Mouse (Mus musculus): ENCODE results near the gene Fbh1.
A peak's percentile ranks its signal among the peaks of the same experiment; 100 is the strongest.

Gene Fbh1

DNA sequence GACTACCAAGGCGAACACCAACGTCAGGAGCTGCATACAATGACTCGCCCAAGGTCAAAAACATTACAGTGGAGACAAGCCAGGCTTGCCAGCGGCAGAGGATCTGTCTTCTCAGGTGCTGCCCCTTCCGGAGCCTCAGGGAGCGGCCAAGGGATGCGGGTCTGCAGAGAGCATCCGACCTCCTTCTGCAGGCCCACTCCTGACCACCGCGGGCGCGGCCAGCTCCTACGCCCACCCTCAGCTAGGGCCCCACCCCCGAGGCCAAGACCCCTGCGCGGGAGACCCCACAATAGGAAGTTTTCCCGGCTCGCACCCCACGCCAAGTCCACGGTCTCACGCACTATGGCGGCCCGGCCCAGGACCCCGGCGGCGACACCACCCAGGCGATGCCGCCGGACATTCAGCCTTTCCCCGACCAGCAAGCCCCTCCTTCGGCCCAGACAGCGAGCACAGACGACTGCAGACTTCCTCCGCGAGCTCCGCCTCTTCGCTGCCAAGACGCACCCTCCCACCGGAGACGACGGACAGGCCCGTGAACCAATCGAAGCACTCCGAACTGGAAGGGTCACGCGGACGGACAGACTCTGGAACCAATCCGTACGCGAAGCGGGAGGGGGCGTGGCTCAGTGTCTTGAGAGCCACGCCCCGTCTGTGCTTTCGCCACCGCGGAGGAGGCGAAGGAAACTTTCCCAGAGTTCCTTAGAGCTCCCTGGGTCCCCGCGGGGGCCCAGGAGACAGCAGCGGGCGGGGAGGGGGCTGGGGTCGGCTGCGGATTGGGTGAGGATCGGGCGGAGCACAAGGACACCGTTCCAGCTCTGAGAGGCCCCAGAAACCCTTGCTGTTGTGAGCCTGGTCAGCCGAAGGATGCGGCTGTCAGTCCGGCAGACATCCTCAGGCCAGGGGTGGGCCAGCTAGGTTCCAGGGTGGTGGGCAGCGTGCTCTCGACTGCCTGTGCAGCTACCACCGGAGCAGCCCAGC, at the start of gene Fbh1, which contains the start of gene Ankrd16:
Fbh1 (minus strand) TSS at position 492 of the 978 bp plus-strand sequence.
Ankrd16 (plus strand) TSS at position 786 of the 978 bp plus-strand sequence.
- DNase-seq, result peak; percentile 100

DNA sequence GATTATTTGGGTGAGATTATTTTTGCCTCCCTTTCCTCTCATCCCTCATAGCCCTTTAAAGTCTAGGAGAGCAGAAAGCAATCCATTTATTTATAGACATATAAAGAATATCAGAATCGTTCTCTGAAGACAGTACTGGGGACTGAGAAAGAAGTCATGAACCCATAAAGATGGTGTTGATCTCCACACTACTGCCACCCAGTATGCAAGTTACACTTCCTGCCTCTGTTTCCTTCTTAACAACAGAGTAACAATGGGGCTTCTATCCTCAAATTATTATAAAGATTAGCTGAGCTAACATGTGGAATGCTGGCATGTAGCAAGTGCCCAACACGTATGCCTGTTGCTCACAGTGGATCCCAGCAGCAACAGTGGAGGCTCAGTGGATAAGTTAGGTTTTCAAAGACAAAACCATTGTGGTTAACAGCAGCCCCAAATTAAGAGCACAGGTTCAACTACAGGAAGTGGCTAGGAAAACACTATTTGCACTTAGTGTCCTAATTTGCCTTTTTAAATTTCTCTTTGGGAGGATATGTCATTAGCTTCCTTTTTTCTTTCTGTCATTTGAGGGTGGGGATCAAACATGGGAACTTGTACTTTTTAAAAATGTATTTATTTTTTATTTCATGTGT, 24.0 kb upstream of the Fbh1 start:
- no peak for DNase-seq

DNA sequence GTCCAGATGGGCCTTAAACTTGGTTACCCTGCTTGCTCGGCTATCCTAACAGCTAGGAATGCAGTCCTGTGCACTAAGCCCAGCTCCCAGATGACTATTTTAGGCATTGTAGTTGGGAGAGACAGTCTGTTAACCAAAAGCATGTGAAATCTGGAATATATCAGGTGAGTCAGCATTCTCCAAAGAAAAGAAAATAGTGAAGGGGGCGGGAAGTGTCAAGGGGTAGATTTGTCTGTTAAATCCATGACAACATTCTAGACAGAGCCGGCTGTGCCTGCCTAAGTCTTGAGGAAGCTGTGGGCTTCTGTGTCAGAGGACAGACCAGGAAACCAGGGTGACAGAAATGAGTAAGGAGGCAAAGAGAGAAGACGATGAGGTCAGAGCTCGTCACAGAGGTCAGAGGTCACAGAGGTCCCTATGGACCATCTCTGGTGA, 20.6 kb upstream of the Fbh1 start:
- DNase-seq, result no peak

- no peak for DNase-seq
Measured at GRCm38 (mm10) chr2:11794668-11795067, 17.3 kb upstream of the Fbh1 start.

- DNase-seq, result peak; percentile 65 to 70
Measured at GRCm38 (mm10) chr2:11784159-11784558, 6.8 kb upstream of the Fbh1 start.

DNA sequence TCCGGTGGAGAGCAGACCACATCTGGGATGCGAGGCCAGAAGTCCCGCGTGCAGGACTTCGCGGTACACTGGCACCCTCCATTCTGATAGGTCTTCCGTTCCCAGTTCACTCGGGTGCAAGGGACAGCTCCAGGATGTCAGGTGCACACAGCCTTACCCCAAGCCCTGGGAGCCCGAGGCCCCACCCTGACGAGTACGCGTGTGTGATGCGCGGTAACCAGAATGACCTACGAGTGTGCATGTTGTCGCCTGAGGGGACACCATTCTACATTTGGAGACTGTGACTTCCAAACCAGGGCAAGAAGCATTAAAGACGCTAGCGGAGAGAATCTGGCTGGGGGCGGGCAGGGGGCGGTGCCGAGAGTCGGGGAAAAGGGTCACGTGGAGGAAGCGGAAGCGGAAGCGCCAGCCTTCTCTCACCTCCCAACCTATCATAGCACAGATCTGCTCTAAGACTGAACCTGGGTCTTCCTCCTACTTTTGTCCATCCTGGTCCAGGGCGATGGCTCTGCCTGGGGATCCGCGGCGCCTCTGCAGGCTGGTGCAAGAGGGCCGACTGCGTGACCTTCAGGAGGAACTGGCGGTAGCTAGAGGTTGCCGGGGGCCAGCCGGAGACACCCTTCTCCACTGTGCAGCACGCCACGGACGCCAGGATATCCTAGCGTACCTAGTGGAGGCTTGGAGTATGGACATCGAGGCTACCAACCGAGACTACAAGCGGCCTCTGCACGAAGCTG, 873 bp upstream of the Fbh1 start:
- DNase-seq, result peak; percentile 79 to 83

DNA sequence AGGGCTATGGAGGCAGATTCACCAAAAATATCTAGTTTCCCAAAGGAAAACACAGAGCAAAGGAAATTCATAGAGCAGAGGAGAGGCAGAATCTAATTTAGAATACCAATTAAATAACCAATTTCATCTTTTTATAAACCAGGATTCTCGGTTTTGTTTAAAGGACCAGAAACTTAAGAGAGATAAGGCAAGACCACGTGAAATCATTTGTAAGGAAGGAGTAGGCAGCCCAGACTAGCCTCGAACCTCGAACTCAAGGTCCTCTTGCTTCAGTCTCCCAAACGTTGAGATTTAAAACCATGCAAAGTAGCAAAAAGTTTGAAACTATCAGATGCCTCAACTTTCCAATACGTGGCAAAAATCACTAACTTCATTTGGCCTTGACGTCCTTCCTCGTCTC, 967 bp downstream of the Fbh1 start:
- DNase-seq, result no peak

DNA sequence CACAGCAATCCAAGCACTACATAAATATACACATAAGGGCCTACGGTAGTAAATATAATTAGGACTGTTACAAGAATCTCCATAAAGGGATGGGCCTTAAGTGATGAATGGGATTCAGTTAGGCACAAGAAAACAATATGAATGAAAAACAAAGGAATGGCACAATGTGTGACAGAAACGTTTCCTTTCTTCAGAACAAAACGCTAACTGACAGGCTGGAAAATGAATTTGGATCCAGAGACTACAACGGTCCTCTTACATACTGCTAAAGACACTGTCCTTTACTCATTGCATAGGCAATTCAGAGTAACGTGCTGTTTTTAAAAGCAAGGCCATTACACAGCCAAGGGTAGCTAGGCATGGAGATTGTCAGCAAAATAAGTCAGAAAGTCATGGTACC, 2.3 kb downstream of the Fbh1 start:
- DNase-seq, result no peak

- DNase-seq, result no peak
Measured at GRCm38 (mm10) chr2:11774426-11774825, 3.0 kb downstream of the Fbh1 start.

- DNase-seq, result no peak
Measured at GRCm38 (mm10) chr2:11772401-11772800, 5.0 kb downstream of the Fbh1 start.

DNA sequence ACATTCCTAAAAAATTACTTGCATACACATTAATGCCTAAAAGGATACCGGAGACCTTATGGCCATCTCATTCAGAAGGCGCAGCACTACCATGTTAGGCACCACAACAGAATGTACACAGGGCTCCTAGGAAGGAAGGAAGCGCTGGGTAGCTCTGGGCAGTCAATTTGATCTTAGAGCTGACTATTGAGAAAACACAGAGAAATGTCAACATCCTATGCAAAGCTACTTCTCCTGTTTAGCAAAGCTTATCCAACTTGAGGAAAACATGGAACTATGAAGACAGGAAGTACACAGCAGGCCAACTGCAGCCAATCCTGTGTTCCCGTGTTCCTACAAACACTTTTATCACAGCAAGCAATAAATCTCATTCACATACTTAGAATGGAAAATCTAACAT, 5.7 kb downstream of the Fbh1 start:
- no peak for DNase-seq

- DNase-seq, result peak in 1 of 2 experiments; percentile 12
Measured at GRCm38 (mm10) chr2:11767161-11767545, 10.2 kb downstream of the Fbh1 start.

DNA sequence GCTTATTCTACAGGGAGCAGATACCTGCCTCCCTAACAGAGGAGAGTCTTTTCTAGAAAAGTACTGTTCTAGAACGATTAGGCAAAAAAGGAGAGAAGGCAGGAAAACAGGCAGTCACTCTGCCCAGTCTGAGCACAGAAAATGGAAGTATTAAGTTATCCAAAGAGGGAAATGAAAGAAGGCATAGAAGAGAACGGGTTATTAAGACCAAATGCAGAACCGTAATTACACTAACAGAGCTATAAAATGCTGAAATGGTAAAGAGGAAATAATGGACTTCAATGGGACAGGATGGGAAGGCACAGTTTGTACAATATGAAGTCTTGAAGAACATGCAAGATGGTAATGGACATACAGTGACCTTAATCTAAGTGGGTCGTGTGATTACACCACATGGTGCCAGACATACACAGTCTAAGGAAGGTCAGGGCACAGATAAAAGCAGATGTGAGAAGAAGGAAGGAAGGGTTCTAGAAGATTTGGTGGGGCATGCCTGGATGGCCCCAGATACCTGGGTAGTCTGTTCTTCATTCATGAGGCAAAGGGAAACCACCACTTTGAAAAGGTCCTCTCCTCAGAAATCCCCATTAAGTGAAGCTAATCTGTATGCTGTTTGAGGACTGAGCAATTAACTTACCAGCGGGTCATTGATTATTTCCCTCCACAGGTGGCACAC, 10.8 kb downstream of the Fbh1 start:
- DNase-seq, result no peak

DNA sequence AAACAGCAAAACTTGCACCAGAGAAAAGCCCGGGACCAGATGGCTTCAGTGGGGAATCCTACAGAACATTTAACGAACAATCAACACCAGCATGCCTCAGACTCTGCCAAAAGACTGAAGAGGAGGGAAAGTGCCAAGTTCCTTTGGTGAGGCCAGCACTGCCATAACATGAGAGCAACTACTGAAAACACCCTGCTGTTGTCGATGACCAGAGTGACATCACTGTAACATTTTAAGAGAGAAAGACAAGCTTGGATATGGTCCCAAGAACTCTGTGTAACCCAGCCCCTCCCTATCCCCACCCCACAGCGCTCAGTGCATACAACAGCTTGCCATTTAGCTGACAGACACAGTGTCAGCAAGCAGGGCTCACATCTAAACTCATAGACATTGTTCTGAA, 11.7 kb downstream of the Fbh1 start:
- DNase-seq, result peak; percentile 39 to 47

DNA sequence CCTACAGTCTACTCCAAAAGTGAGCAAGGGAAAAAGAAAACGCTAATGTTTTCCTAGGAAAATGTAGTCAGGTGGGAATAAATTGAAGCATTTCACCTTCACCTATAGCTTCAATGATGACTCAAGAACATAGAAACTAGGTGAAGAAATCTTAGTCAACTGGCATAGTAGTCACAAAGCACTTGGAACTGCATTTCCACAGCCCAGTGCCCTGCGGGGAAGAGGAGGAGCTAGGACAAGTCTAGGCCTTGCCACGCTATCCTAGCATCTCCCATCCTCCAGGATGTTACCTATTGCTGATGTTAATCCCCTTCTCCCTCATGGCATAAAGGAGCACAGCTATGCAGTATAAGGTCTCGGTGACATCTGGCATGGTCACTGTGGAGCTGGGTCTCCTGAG, 14.8 kb downstream of the Fbh1 start:
- DNase-seq, result no peak

DNA sequence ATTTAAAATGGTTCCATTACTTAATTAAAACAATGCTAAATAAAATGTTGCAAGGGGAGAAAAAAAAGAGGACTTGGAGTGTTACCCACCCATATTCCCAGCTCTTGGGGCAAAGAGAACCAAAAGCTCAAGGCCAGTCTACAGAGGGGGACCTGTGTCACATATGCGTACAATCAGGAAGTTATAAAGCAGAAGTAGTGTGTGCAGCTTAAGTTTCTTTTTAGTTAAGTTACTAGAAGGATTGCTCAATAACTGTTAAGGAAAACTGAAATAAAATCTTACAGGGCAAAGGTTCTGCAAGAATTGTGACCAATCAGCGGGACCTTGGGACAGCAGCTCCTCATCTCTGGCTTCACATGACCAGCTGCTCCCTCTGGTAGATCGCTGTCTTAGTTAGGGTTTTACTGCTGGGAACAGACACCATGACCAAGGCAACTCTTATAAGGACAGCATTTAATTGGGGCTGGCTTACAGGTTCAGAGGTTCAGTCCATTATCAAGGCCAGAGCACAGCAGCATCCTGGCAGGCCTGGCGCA, 37.8 kb downstream of the Fbh1 start:
- DNase-seq, result no peak

- DNase-seq, result no peak
Measured at GRCm38 (mm10) chr2:11738794-11739193, 38.6 kb downstream of the Fbh1 start.

GRCm38 (mm10) chr2:11735853-11736252, 41.5 kb downstream of the Fbh1 start:
- DNase-seq, result no peak

GRCm38 (mm10) chr2:11732978-11733377, 44.4 kb downstream of the Fbh1 start:
- no peak for DNase-seq

GRCm38 (mm10) chr2:11729091-11729490, 48.3 kb downstream of the Fbh1 start:
- no peak for DNase-seq

DNA sequence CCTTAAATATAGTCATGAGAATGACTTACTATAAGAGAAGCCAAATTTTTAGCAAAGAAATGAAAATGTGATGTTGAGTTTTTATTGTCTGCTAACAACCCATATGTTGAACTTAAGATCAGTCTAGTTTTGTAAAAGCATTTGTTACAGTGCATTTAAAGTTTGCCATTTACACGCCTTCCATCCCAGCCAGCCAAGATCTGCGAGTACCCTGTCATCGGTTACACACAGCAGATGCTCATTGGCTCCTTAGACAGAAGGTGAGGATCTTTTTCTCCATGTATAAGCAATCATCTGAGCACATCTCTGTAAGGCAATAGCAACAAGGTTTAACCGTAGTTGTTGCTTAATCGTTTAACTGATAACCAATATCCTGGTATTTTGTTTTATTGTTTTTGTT, 49.8 kb downstream of the Fbh1 start:
- DNase-seq, result no peak

DNA sequence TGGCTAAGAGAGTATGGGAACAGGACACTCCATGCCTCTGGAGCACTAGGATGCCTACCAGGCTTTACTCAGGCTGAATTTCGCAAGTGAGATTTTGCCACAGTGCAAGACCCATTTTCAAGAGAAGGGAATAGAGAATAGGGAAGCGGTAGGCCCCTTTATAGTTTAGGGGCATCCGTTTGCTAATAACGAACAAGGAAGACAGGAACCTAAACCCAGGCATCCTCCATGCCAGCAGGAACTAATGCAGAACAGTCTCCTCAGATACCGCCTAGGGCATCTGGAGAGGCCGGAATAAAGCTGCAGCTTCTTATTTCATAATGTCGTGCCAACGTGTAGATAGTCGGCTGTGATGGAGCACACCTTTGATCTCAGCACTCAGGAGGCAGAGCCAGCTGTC, 54.8 kb downstream of the Fbh1 start:
- no peak for DNase-seq
